8 mouse cellular contexts compared by ENCODE assay signal in genomic region chr6:145009859-145010818, GRCm38 (mm10).
DNase-seq lines count a peak whose midpoint lies in the region; ATAC-seq and TF ChIP-seq lines count a peak whose summit lies in the region.

No protein-coding gene starts in this region.

- no peak overlapping the region for H3K9ac ChIP-seq in kidney, postnatal 0 days (ENCODE audit: low read depth, low read length)
- no peak overlapping the region for H3K9ac ChIP-seq in ES-Bruce4 (ENCODE audit: low read depth, poor library complexity, severe bottlenecking)
- no peak overlapping the region for H3K9ac ChIP-seq in forebrain, embryonic 14.5 days (ENCODE audit: low read length)

- TF ChIP-seq EP300 in ES-Bruce4 (IDR thresholded peaks at IDR 0.05; ENCODE audit: insufficient read depth, low read depth, low read length), result no peak

- TF ChIP-seq CTCF in kidney, postnatal 0 days (IDR thresholded peaks at IDR 0.05; ENCODE audit: low read depth), result peak; percentile 66
- peak; percentile 14 for TF ChIP-seq CTCF in ES-Bruce4 (IDR thresholded peaks at IDR 0.05; ENCODE audit: low read depth, low read length)

- no peak for TF ChIP-seq POLR2A in ES-Bruce4 (IDR thresholded peaks at IDR 0.05; ENCODE audit: insufficient read depth, low read length)

- H3K36me3 ChIP-seq in kidney, postnatal 0 days (ENCODE audit: insufficient read depth, low read length), result no peaks in the 10 kb centered on the region
- H3K36me3 ChIP-seq in ES-Bruce4 (ENCODE audit: control insufficient read depth, insufficient read depth, low read length, poor library complexity, severe bottlenecking), result peaks cover 50% of the 10 kb centered on the region
- H3K36me3 ChIP-seq in forebrain, embryonic 14.5 days (ENCODE audit: control insufficient read depth, insufficient read depth, low read length), result peaks cover 72% of the 10 kb centered on the region

- no peaks in the 10 kb centered on the region for H3K4me1 ChIP-seq in kidney, postnatal 0 days (replicated peaks; ENCODE audit: insufficient read depth, low read length)
- H3K4me1 ChIP-seq in ES-Bruce4 (ENCODE audit: control insufficient read depth, insufficient read depth, low read length), result no peaks in the 10 kb centered on the region
- H3K4me1 ChIP-seq in forebrain, embryonic 14.5 days (ENCODE audit: control insufficient read depth, insufficient read depth, low read length), result no peaks in the 10 kb centered on the region

- 74% methylated on average over 8 of the region's 8 CpGs for WGBS in kidney, postnatal 0 days
- 74% methylated on average over 8 of the region's 8 CpGs for WGBS in forebrain, embryonic 14.5 days

- no peak overlapping the region for H3K4me3 ChIP-seq in kidney, postnatal 0 days (replicated peaks; ENCODE audit: low read depth, low read length)
- H3K4me3 ChIP-seq in ES-Bruce4 (ENCODE audit: low read depth, low read length), result no peak overlapping the region
- H3K4me3 ChIP-seq in forebrain, embryonic 14.5 days (ENCODE audit: low read depth, low read length), result no peak overlapping the region

- no peaks in the 10 kb centered on the region for H3K27me3 ChIP-seq in kidney, postnatal 0 days (ENCODE audit: insufficient read depth, low read length)
- H3K27me3 ChIP-seq in ES-Bruce4 (ENCODE audit: control insufficient read depth, insufficient read depth, low read length, poor library complexity, severe bottlenecking), result no peaks in the 10 kb centered on the region
- H3K27me3 ChIP-seq in forebrain, embryonic 14.5 days (replicated peaks; ENCODE audit: control insufficient read depth, insufficient read depth, low read length), result no peaks in the 10 kb centered on the region

- no peaks in the 10 kb centered on the region for H3K9me3 ChIP-seq in kidney, postnatal 0 days (replicated peaks; ENCODE audit: low read length)
- no peaks in the 10 kb centered on the region for H3K9me3 ChIP-seq in ES-Bruce4 (replicated peaks; ENCODE audit: control insufficient read depth, insufficient read depth, low read length, poor library complexity, severe bottlenecking)
- no peaks in the 10 kb centered on the region for H3K9me3 ChIP-seq in forebrain, embryonic 14.5 days (replicated peaks; ENCODE audit: control insufficient read depth, low read length)

- peak; percentile 59 for DNase-seq in kidney, postnatal 0 days (ENCODE audit: low spot score)
- DNase-seq in kidney, adult 18-20 months, result no peak
- peak; percentile 81 for DNase-seq in ZHBTc4 (ENCODE audit: low read depth, low spot score)
- DNase-seq in forebrain, embryonic 14.5 days (ENCODE audit: low spot score), result peak; percentile 57
- DNase-seq in urinary bladder, postnatal 10 days (ENCODE audit: low spot score), result no peak

- H3K27ac ChIP-seq in kidney, postnatal 0 days, result no peak overlapping the region
- H3K27ac ChIP-seq in ES-Bruce4 (ENCODE audit: insufficient read depth, low read length), result no peak overlapping the region
- no peak overlapping the region for H3K27ac ChIP-seq in forebrain, embryonic 14.5 days (ENCODE audit: low read depth, low read length)

- H3K4me2 ChIP-seq in kidney, postnatal 0 days (ENCODE audit: low read length), result no peak overlapping the region
- no peak overlapping the region for H3K4me2 ChIP-seq in forebrain, embryonic 14.5 days (ENCODE audit: low read length)

- no peak for ATAC-seq in kidney, postnatal 0 days (replicated peaks; ENCODE audit: low FRiP score, low read depth)
- ATAC-seq in forebrain, embryonic 14.5 days, result peak; percentile 16; the same call in 1 of the 2 replicates
- peak; percentile 62 for ATAC-seq in megakaryocyte-erythroid progenitor cell, adult 5-6 weeks (replicated peaks; ENCODE audit: low FRiP score, low TSS enrichment, poor library complexity, severe bottlenecking)
- no peak for ATAC-seq in frontal cortex, adult (ENCODE audit: low TSS enrichment)

Comparison
In these comparisons a context has a peak if more than half of its experiments do, and no peak if none do; other contexts are left out.
1. DNase-seq: peak in kidney, postnatal 0 days (single experiment), ZHBTc4 (single experiment) and forebrain, embryonic 14.5 days (single experiment); none in kidney, adult 18-20 months (single experiment) and urinary bladder, postnatal 10 days (single experiment).
2. ATAC-seq: peak in forebrain, embryonic 14.5 days (single experiment) and megakaryocyte-erythroid progenitor cell, adult 5-6 weeks (single experiment); none in kidney, postnatal 0 days (single experiment) and frontal cortex, adult (single experiment).